Mouse (Mus musculus): ENCODE data around the gene Rfx1.
A peak's percentile ranks its signal among the peaks of the same experiment; 100 is the strongest.

The Rfx1 gene

GRCm38 (mm10) chr8:84090585-84090984 lies 24.0 kb downstream of the Rfx1 start:
- no peak for DNase-seq (ENCODE audit: low read depth)

DNA sequence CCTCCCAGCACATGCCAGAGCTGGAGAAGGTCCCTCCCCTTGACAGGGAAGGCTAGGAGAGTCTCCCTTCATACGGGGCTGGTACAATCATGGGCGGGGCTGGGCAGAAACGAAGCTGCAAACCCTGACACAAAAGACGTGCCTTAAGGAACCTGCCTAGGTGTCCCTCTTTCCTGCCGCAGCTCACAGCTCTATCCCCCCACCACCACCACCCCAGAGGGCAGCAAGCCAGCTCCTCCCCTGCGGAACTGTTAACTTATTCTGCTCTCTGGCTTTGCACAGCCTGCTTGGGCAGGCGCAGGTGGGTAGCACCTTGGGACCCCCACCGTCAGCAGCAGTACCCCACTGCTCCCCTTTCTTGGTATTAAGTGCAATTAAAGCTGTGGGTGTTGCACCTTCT lies 29.4 kb downstream of the Rfx1 start:
- DNase-seq (ENCODE audit: low read depth) = no peak

DNA sequence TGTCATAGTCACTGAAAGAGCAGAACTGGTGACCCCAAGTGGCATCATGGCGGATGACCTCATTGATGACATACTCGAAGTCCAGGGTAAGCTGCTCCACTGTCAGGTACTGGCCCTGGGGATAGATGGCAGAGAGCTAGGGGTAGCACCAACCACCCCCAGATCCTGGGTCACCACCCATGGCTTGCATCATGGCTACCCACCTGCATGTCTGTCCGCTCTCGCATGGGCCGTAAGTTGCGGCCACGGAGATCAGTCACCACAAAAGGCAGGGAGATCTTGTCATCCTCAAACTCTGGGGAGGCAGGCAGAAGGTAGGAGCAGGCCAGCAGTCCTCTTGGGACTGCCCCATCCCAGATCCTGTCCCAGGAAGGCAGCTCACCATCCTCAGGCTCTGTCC lies 31.7 kb downstream of the Rfx1 start:
- no peak for DNase-seq (ENCODE audit: low read depth)

DNA sequence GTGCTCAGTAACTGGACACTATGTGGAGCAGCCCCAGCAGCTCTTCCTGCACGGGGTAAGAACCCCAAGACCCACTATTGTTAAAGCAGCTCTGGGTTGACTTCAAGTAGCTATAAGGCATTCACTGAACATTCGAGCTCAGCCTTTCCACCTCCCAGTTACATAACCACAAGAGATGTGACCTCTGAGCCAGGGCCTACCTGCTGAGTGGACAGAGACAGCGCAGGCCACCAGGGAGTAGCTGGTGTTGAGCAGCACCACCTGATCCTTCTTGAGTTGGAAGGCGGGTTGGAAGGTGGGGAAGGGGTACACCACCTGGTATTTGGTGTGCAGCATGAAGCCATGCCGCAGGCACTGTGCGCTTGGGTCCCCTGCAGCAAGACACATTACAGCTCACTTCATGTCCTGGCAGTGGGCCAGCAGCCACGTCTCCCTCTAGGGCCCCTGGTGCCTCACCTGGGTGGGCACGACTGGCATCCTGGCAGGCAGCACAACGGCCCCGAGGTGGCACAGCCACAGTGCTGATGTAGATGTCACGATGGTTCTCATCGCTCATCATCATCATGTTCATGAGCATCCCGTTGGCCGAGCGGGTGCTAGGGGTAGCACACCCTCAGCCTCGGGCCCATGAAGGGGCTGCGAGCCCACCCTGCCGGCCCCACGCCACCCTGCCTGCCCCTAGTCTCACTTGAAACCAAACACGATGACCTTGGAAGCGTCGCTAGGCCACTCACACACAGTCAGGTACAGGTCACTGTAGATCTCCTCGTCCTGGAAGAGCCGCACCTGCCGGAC lies 35.0 kb downstream of the Rfx1 start:
- DNase-seq (ENCODE audit: low read depth) = no peak

DNA sequence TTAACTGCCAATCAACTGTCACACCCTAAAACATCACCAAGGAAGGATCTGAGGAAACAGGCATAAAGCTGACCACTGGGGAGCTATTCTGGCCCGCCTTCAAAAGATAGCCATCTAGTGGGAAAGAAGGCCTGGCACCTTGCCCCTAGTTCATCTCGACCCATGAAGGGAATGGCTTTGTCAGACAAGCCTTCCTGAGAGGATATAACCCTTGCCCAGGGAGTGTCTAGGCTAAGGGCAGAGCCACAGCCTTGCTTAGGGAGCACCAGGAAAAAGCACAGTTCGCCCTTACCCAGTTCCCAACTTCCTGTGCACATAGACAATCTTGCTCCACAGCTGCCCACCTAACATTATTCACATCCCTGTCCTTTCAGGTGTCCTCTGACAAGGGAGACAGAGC lies 37.0 kb downstream of the Rfx1 start:
- no peak for DNase-seq (ENCODE audit: low read depth)

GRCm38 (mm10) chr8:84104221-84104620 lies 37.6 kb downstream of the Rfx1 start:
- DNase-seq (ENCODE audit: low read depth) = peak; percentile 53

- DNase-seq (ENCODE audit: low read depth) = peak; percentile 99
These were observed 38.3 kb downstream of the Rfx1 start, which contains the start of gene Dcaf15 for GRCm38 (mm10) chr8:84104697-84105609. Gene Dcaf15 (minus strand): TSS chr8:84104768.

GRCm38 (mm10) chr8:84105676-84106075 lies 39.0 kb downstream of the Rfx1 start:
- no peak for DNase-seq (ENCODE audit: low read depth)

GRCm38 (mm10) chr8:84106216-84107040 lies 39.8 kb downstream of the Rfx1 start:
- DNase-seq (ENCODE audit: low read depth) = no peak

- no peak for DNase-seq (ENCODE audit: low read depth)
These were observed 49.0 kb downstream of the Rfx1 start for GRCm38 (mm10) chr8:84115646-84116045.

DNA sequence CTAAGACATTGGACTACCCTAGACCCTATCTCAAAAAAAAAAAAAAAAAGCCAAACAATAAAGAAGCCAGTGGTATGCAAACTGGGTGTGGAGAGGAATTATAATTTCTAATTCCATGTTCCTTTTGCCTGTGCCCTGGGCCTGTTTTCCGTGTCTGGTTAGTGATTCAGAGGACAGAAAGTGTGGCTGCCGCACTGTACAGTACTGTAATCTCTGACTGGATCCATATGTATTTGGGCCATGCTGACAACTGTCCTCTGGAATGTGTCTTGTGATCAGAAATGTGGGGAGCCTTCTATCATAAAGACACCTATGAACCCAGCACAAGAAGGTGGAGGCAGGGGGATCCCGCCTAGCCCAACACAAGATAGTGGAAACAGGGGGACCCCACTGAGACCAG lies 55.5 kb downstream of the Rfx1 start:
- no peak for DNase-seq (ENCODE audit: low read depth)

DNA sequence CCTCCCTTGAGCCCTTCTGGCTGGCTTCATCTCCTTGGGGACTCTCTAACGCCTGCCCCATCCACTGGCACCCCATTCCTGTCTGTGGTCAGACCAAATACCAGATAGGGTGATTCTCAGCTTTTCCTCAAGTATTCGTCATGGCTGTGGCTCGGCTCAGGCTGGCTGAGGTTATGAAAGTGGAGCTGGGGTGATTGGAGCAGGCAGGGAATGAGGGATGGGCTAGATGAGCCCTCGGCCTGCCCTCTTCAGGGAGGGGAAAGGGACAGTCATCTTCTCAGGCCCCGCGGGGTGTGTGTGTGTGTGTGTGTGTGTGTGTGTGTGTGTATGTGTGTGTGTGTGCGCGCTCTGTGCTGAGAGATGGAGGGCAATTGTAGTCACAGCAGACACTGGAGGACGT lies 59.0 kb downstream of the Rfx1 start, which contains the start of gene Podnl1:
Podnl1 (plus strand) TSS at position 334 of the 400 bp plus-strand sequence.
- no peak for DNase-seq (ENCODE audit: low read depth)

GRCm38 (mm10) chr8:84126742-84127141 lies 60.1 kb downstream of the Rfx1 start:
- no peak for DNase-seq (ENCODE audit: low read depth)

- no peak for DNase-seq (ENCODE audit: low read depth)
These were observed 60.7 kb downstream of the Rfx1 start for GRCm38 (mm10) chr8:84127202-84127901.

GRCm38 (mm10) chr8:84128277-84128676 lies 61.6 kb downstream of the Rfx1 start:
- no peak for DNase-seq (ENCODE audit: low read depth)

- no peak for DNase-seq (ENCODE audit: low read depth)
These were observed 64.2 kb downstream of the Rfx1 start for GRCm38 (mm10) chr8:84130806-84131205.

DNA sequence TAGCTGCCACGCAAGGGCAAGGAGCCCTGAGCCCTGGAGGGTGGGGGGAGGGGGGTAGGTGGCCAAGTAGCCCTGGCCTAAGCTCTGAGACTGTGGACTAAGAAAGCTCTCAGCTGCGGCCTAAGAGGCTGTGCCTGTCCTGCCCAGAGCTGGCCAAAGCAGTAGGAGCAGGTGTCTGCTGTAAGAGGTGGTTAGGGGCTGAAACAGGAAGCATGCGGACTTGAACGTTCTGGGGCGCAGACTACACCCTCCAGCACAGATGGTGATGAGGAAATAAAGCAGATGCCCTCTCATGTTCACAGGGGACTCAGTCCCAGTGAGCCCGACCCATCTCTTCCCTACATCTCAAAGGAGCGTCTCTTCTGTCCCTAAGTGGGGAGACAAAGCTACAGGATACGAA lies 65.6 kb downstream of the Rfx1 start:
- no peak for DNase-seq (ENCODE audit: low read depth)

DNA sequence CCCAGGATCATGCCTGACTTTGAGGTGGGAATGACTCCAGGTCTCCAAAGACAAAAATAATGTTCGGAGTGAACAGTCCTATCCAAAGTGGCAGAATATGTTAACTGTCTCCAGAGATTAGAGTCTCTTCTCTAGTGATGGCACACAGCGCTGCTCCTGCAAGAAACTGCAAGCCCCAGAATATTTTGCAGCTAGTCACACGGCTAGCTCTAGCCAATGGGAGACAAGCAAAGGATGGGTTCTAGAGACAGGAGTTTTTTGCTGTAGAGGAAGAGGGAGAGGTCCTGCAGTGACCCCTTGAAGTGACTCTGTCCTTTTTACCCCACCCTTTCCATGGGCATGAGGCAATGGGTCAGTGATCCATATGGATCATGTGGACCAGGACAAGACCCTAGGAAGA lies 71.2 kb downstream of the Rfx1 start:
- DNase-seq (ENCODE audit: low read depth) = no peak

- no peak for DNase-seq (ENCODE audit: low read depth)
These were observed 74.2 kb downstream of the Rfx1 start for GRCm38 (mm10) chr8:84140838-84141237.

GRCm38 (mm10) chr8:84144636-84145245 lies 78.1 kb downstream of the Rfx1 start:
- DNase-seq (ENCODE audit: low read depth) = no peak

Data from c-Kit-positive CD71-negative TER-119-negative erythroid progenitor cells, embryonic 14.5 days (primary cell).